Mouse (Mus musculus) G1E (cell line): ENCODE results near the gene Klhl29. TPM values are rescaled to one million over a fixed set of nuclear protein-coding genes. Genes with fewer than 3 reads are reported as not detected.

ENCODE experiments used
- ATAC-seq: 2 replicates; pipeline ENCODE4 v1.8.0; 2016; ENCODE audit warnings: mild to moderate bottlenecking; ENCODE audit not compliant: insufficient number of reproducible peaks, poor library complexity, low FRiP score, severe bottlenecking; ENCODE audit errors: extremely low read depth
- DNase-seq: peaks from one replicate; pipeline ENCODE4 v3.0.0; 2012; ENCODE audit warnings: low spot score
- H3K27me3 ChIP-seq: 2 replicates; pipeline ENCODE4 v1.6.1; 2012; ENCODE audit warnings: mild to moderate bottlenecking, low read length, inconsistent platforms; ENCODE audit not compliant: insufficient read depth
- H3K36me3 ChIP-seq: replicated peaks from 2 replicates; pipeline ENCODE3; 2012; ENCODE audit warnings: mild to moderate bottlenecking, inconsistent platforms
- H3K4me1 ChIP-seq: 2 replicates; pipeline ENCODE4 v1.6.1; 2012; ENCODE audit warnings: low read depth, low read length, inconsistent platforms, mixed read lengths; ENCODE audit not compliant: insufficient read depth
- H3K4me3 ChIP-seq: 2 replicates; pipeline ENCODE4 v1.5.1; 2012; ENCODE audit warnings: low read depth, mild to moderate bottlenecking, inconsistent platforms, low read length, moderate library complexity, mixed read lengths
- H3K9me3 ChIP-seq: replicated peaks from 2 replicates; pipeline ENCODE4 v1.6.1; 2012; ENCODE audit warnings: inconsistent platforms
- CTCF ChIP-seq: IDR thresholded peaks from 2 replicates; pipeline ENCODE4 v1.5.1; 2012; ENCODE audit warnings: low read depth, low read length, inconsistent platforms, mixed read lengths
- GATA1 ChIP-seq: IDR thresholded peaks from 2 replicates; pipeline ENCODE4 v1.6.1; 2012; ENCODE audit warnings: borderline replicate concordance, low read length, inconsistent platforms, mixed read lengths
- GATA2 ChIP-seq: IDR thresholded peaks from 2 replicates; pipeline ENCODE4 v1.6.1; 2012; ENCODE audit warnings: low read depth, low read length, inconsistent platforms, borderline replicate concordance
- POLR2AphosphoS5 ChIP-seq: IDR thresholded peaks from 2 replicates; pipeline ENCODE4 v1.6.1; 2012; ENCODE audit warnings: low read depth, low read length, inconsistent platforms; ENCODE audit not compliant: insufficient replicate concordance
- TAL1 ChIP-seq: conservative IDR thresholded peaks from 2 replicates; pipeline ENCODE4 v1.6.1; 2012; ENCODE audit warnings: low read depth, low read length, inconsistent platforms, mixed read lengths
- polyA plus RNA-seq: library from polyadenylated mRNA; stranded (reverse); fragments of >175 nt; gene quantifications from 2 replicates; pipeline ENCODE4 v1.2.3, GENCODE M21; 2012
- total RNA-seq, 2 experiments: library from RNA; stranded (forward) in 1 of 2; stranded (reverse) in 1 of 2; fragments of 200-1000 nt in 1 of 2; fragments of >200 nt in 1 of 2; fragmentation: Nextera tagmentation in 1 of 2; gene quantifications; 2 replicates each; pipeline ENCODE4 v1.2.3; 2014 to 2017

Klhl29 gene
- total and polyA plus RNA-seq, 3 experiments = 0.05 TPM; not detected in 2

GRCm38 (mm10) chr12:5244431-5245206, 130.9 kb downstream of the Klhl29 start:
- no peaks in the 10 kb centered on the region for H3K4me1 ChIP-seq
- no peak for TF ChIP-seq GATA2
- TF ChIP-seq TAL1 = no peak
- no peak for TF ChIP-seq CTCF
- no peak for TF ChIP-seq POLR2AphosphoS5
- TF ChIP-seq GATA1 = no peak

GRCm38 (mm10) chr12:5243867-5244266, 131.6 kb downstream of the Klhl29 start:
- DNase-seq (no peak), ATAC-seq (no peak)
- Histone ChIP-seq H3K9me3 (peaks cover 80% of the 10 kb centered on the region), H3K4me3 (no peak overlapping the region), H3K4me1 (no peaks in the 10 kb centered on the region), H3K36me3 (no peaks in the 10 kb centered on the region), H3K27me3 (no peaks in the 10 kb centered on the region; the same call in 1 of the 2 replicates)
- TF ChIP-seq POLR2AphosphoS5 = no peak
- TF ChIP-seq CTCF = no peak
- no peak for TF ChIP-seq GATA1
- TF ChIP-seq TAL1 = no peak
- no peak for TF ChIP-seq GATA2

More at GRCm38 (mm10) chr12:5244431-5245206, 130.9 kb downstream of the Klhl29 start:
- H3K36me3 ChIP-seq = no peaks in the 10 kb centered on the region
- no peak for DNase-seq
- H3K4me3 ChIP-seq = no peak overlapping the region
- H3K9me3 ChIP-seq = peaks cover 80% of the 10 kb centered on the region
- no peak for ATAC-seq
- no peaks in the 10 kb centered on the region; the same call in 1 of the 2 replicates for H3K27me3 ChIP-seq

GRCm38 (mm10) chr12:5243449-5243848, 132.0 kb downstream of the Klhl29 start:
- Histone ChIP-seq H3K9me3 (peaks cover 84% of the 10 kb centered on the region), H3K4me3 (no peak overlapping the region), H3K36me3 (no peaks in the 10 kb centered on the region), H3K4me1 (no peaks in the 10 kb centered on the region), H3K27me3 (no peaks in the 10 kb centered on the region; the same call in 1 of the 2 replicates)
- ATAC-seq (no peak), DNase-seq (no peak)
- no peak for TF ChIP-seq POLR2AphosphoS5
- no peak for TF ChIP-seq GATA1
- no peak for TF ChIP-seq GATA2
- no peak for TF ChIP-seq CTCF
- TF ChIP-seq TAL1 = no peak

GRCm38 (mm10) chr12:5242551-5243330, 132.7 kb downstream of the Klhl29 start:
- Histone ChIP-seq H3K36me3 (no peaks in the 10 kb centered on the region), H3K4me1 (no peaks in the 10 kb centered on the region), H3K27me3 (no peaks in the 10 kb centered on the region; the same call in 1 of the 2 replicates), H3K4me3 (no peak overlapping the region), H3K9me3 (peaks cover 83% of the 10 kb centered on the region)
- DNase-seq = no peak
- no peak for TF ChIP-seq CTCF
- no peak for ATAC-seq

GRCm38 (mm10) chr12:5239451-5240245, 135.8 kb downstream of the Klhl29 start:
- DNase-seq (no peak), ATAC-seq (no peak)
- peaks cover 76% of the 10 kb centered on the region for H3K9me3 ChIP-seq
- TF ChIP-seq GATA1 (no peak), POLR2AphosphoS5 (no peak), CTCF (no peak), TAL1 (no peak), GATA2 (no peak)
- H3K36me3 ChIP-seq = no peaks in the 10 kb centered on the region
- H3K27me3 ChIP-seq = no peaks in the 10 kb centered on the region
- H3K4me1 ChIP-seq = no peaks in the 10 kb centered on the region
- no peak overlapping the region for H3K4me3 ChIP-seq

GRCm38 (mm10) chr12:5237078-5237477, 138.4 kb downstream of the Klhl29 start:
- Histone ChIP-seq H3K9me3 (peaks cover 66% of the 10 kb centered on the region), H3K27me3 (no peaks in the 10 kb centered on the region), H3K36me3 (no peaks in the 10 kb centered on the region), H3K4me1 (no peaks in the 10 kb centered on the region), H3K4me3 (no peak overlapping the region)
- no peak for ATAC-seq
- no peak for DNase-seq
- TF ChIP-seq GATA1 (no peak), CTCF (no peak), POLR2AphosphoS5 (no peak), GATA2 (no peak), TAL1 (no peak)
